Mouse (Mus musculus): ENCODE results near the gene Sh3d21. TPM values are rescaled to one million over a fixed set of nuclear protein-coding genes. Genes with fewer than 3 reads are reported as not detected.

The Sh3d21 gene
- polyA plus RNA-seq, 2 experiments, result 8.5 to 10.9 TPM

- WGBS, result 46% methylated on average over 10 of the region's 10 CpGs
- no peak for ATAC-seq (ENCODE audit: low FRiP score, low read depth)
Measured at GRCm38 (mm10) chr4:126203336-126203895, 40.1 kb upstream of the Sh3d21 start.

DNA sequence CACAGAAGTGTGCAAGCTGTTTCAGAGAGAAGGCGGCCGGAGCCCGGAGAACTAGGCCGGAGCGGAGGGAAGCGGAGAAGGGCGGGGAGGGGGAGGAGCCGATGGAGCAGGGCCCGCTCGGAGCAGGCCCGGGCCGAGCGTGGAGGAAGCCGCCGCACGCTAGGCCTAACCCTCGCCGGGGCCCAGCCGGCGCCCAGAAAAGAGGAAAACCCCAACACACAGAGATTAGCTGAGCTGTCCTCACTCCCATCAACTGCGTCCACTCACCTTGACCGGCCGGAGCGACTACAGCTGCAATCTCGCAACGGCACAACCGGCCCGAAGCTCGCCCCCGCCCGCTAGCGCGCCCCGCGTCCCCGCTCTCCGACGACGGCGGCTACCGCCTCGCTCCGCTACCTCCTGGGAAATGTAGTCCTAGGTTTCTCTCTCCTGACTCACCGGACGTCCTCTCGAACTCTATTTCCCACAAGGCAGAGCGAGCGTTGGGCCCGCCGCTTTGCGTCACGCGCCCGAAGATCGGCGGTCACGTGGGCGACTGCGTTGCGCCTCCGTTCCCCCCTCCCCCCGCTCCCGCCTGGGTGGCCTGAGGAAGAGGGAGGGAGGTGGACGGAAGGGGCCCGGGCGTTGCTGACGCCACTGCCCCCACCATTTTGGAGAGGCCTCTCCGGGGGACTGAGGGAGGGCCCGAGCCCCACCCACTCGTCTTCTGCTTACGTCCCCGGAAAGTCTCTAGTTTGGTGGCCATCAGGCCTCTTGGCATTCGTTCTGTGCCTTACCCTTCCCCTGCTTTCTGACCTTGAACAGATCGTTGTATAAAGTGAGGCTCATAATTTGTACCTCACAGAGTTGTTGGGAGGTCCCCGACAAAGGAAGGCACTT, 39.3 kb upstream of the Sh3d21 start, which contains the start of gene Thrap3:
TSS of gene Thrap3 (minus strand) at position 458 of the 879 bp plus-strand sequence.
- Histone ChIP-seq H3K27me3 (ENCODE audit: control insufficient read depth, insufficient read depth, low read length) (no peaks in the 10 kb centered on the region), H3K4me3 (replicated peaks; ENCODE audit: low read length) (peak within 1 kb of the TSS; percentile 77), H3K4me1 (ENCODE audit: control insufficient read depth, insufficient read depth, low read length) (peaks cover 37% of the 10 kb centered on the region), H3K4me2 (replicated peaks; ENCODE audit: low read depth, low read length, severe bottlenecking) (peak within 1 kb of the TSS; percentile 60), H3K27ac (replicated peaks; ENCODE audit: low read depth, low read length) (peak within 1 kb of the TSS; percentile 99), H3K9ac (ENCODE audit: low read depth, low read length, severe bottlenecking) (peak within 1 kb of the TSS; percentile 96), H3K36me3 (ENCODE audit: control insufficient read depth, insufficient read depth, low read length) (peaks cover 10% of the 10 kb centered on the region; the same call in 1 of the 2 replicates), H3K9me3 (ENCODE audit: control insufficient read depth, low read length) (no peaks in the 10 kb centered on the region)
- peak; percentile 98 for ATAC-seq (ENCODE audit: low FRiP score, low read depth)
- under 1% methylated on average over 70 of the region's 75 CpGs for WGBS
- peak; percentile 98 for DNase-seq (ENCODE audit: low spot score)
- peak; percentile 59; the same call in 1 of the 2 replicates for TF ChIP-seq POLR2A (IDR thresholded peaks at IDR 0.05; ENCODE audit: borderline replicate concordance, extremely low read depth, insufficient read depth, insufficient read length)

More at GRCm38 (mm10) chr4:126203336-126203895, 40.1 kb upstream of the Sh3d21 start:
- no peaks in the 10 kb centered on the region for H3K27me3 ChIP-seq (ENCODE audit: control insufficient read depth, insufficient read depth, low read length)
- no peak for DNase-seq (ENCODE audit: low spot score)
- peaks cover 9% of the 10 kb centered on the region; the same call in 1 of the 2 replicates for H3K36me3 ChIP-seq (ENCODE audit: control insufficient read depth, insufficient read depth, low read length)
- peak overlapping the region; percentile 93 for H3K27ac ChIP-seq (replicated peaks; ENCODE audit: low read depth, low read length)
- H3K4me2 ChIP-seq (replicated peaks; ENCODE audit: low read depth, low read length, severe bottlenecking), result peak overlapping the region; percentile 54
- peak overlapping the region; percentile 53 for H3K9ac ChIP-seq (ENCODE audit: low read depth, low read length, severe bottlenecking)
- H3K4me3 ChIP-seq (replicated peaks; ENCODE audit: low read length), result peak overlapping the region; percentile 77
- no peaks in the 10 kb centered on the region for H3K9me3 ChIP-seq (ENCODE audit: control insufficient read depth, low read length)
- H3K4me1 ChIP-seq (ENCODE audit: control insufficient read depth, insufficient read depth, low read length), result peaks cover 37% of the 10 kb centered on the region
- TF ChIP-seq POLR2A (IDR thresholded peaks at IDR 0.05; ENCODE audit: borderline replicate concordance, extremely low read depth, insufficient read depth, insufficient read length), result no peak

- Histone ChIP-seq H3K4me2 (replicated peaks; ENCODE audit: low read depth, low read length, severe bottlenecking) (peak overlapping the region; percentile 60), H3K9me3 (ENCODE audit: control insufficient read depth, low read length) (no peaks in the 10 kb centered on the region), H3K9ac (ENCODE audit: low read depth, low read length, severe bottlenecking) (peak overlapping the region; percentile 96), H3K27me3 (ENCODE audit: control insufficient read depth, insufficient read depth, low read length) (no peaks in the 10 kb centered on the region), H3K36me3 (ENCODE audit: control insufficient read depth, insufficient read depth, low read length) (peaks cover 12% of the 10 kb centered on the region; the same call in 1 of the 2 replicates), H3K27ac (replicated peaks; ENCODE audit: low read depth, low read length) (peak overlapping the region; percentile 99), H3K4me1 (ENCODE audit: control insufficient read depth, insufficient read depth, low read length) (peaks cover 37% of the 10 kb centered on the region), H3K4me3 (replicated peaks; ENCODE audit: low read length) (peak overlapping the region; percentile 77)
- TF ChIP-seq POLR2A (IDR thresholded peaks at IDR 0.05; ENCODE audit: borderline replicate concordance, extremely low read depth, insufficient read depth, insufficient read length), result no peak; the same call in 1 of the 2 replicates
- ATAC-seq (ENCODE audit: low FRiP score, low read depth) (no peak), DNase-seq (ENCODE audit: low spot score) (peak; percentile 15)
- under 1% methylated on average over 28 of the region's 28 CpGs for WGBS
Measured at GRCm38 (mm10) chr4:126201514-126202302, 38.4 kb upstream of the Sh3d21 start.

DNA sequence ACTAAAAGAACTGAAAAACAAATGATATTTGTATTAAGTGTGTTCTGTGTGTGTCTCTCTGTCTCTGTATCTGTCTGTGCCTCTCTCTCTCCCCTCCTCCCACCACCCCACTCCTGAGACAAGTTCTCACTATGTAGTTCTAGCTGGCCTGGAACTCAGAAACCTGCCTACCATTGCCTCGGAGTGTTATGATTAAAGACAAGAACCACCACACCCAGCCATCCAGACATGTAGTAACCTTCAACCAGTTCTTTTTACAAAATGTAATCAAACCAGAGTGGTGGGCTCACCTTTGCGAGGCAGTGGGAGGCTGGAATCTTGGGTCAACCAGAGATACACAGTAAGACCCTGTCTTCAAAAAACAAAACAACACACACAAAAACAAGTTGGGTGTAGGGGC, 37.4 kb upstream of the Sh3d21 start:
- no peak overlapping the region for H3K27ac ChIP-seq (replicated peaks; ENCODE audit: low read depth, low read length)
- H3K4me2 ChIP-seq (replicated peaks; ENCODE audit: low read depth, low read length, severe bottlenecking), result peak overlapping the region; percentile 60
- no peaks in the 10 kb centered on the region for H3K27me3 ChIP-seq (ENCODE audit: control insufficient read depth, insufficient read depth, low read length)
- H3K36me3 ChIP-seq (ENCODE audit: control insufficient read depth, insufficient read depth, low read length), result peaks cover 16% of the 10 kb centered on the region; the same call in 1 of the 2 replicates
- ATAC-seq (ENCODE audit: low FRiP score, low read depth), result no peak
- peaks cover 37% of the 10 kb centered on the region for H3K4me1 ChIP-seq (ENCODE audit: control insufficient read depth, insufficient read depth, low read length)
- DNase-seq (ENCODE audit: low spot score), result no peak
- 55% methylated on average over 2 of the region's 2 CpGs for WGBS
- H3K4me3 ChIP-seq (replicated peaks; ENCODE audit: low read length), result peak overlapping the region; percentile 77
- no peaks in the 10 kb centered on the region for H3K9me3 ChIP-seq (ENCODE audit: control insufficient read depth, low read length)
- H3K9ac ChIP-seq (ENCODE audit: low read depth, low read length, severe bottlenecking), result peak overlapping the region; percentile 96
- no peak for TF ChIP-seq POLR2A (IDR thresholded peaks at IDR 0.05; ENCODE audit: borderline replicate concordance, extremely low read depth, insufficient read depth, insufficient read length)
